Mouse (Mus musculus): ENCODE measurements around the gene Mamdc4.

Gene Mamdc4

DNA sequence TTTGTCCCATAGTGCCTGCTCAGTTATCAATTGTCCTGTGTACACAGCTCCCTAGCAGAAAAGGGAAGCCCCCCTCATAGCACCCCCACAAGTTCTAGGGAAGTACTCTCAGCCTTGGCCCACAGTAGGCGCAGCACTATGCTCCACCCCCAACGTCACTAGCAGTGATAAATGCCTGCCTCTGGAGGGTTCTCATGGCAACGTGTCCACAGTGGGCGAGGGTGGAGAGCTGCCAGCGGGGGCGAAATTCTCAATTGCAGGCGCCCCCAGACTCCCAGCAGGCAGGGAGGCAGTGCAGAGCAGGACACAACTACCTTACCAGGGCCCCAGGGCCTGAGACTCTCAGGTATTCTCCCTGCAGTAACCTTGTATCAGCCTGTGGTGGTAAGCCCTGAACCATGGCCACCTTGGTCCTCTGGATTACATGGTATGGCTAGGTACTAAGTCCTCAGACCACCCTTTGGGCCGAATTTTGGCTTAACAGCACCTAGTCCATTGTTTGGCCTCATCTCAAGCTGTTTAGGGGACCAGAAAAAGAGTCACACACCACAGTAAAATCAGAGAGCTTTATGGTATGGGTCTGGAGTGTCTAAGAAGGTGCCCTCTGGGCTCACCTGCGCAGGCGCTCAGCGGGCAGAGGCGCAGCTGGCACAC lies 7.9 kb upstream of the Mamdc4 start:
- intact Hi-C loops (cut with DNase I): no loop called here

DNA sequence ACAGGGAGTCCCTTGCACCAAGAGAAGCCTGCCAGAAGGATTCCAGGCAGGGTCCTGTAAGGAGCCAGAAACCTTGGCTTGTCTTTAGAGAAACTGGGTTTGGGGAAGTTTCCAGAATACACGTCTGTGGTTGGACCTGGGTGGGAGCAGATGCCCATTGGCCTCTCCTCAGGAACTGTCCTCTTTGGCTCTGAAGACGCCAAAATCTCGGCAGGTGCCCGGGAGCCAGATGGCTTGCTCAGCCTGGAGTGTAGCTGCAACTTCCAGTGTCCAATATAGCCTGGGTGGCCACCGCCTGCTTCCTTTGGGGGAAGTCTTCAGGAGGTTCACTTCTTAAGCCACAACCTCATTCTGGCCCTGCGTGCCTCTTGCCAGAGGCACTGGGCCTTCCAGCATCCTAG lies 7.3 kb upstream of the Mamdc4 start:
- intact Hi-C loops (cut with DNase I): no loop called here

DNA sequence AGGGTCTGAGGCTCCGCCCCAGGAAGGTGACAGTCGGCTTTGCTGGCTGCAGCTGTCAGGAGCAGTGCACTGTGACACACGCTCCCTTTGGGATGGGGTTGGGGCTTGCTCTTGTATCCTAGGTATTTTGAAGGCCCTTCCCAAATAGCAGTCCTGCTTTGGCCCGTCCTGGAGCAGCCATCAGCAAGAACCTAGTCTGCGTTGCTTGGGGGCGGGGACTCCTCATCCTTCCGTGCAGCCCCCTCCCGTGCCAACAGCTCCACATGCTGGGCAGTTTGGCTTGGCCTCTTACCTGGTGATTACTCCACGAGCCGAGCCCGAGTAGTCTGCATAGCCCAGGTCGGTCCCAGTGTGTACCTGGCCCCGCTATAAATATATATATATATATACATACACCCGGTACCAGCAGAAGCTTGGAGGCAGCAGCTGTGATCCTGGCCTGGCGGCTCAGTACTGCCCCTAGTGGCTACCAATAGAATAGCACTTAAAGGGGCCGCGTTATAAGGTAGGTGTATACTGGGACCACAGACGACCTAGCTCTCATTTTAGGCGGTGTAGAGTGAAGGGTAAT lies 6.7 kb upstream of the Mamdc4 start, which contains the start of gene Ajm1:
Gene Ajm1 (minus strand): TSS at position 464 of the 571 bp plus-strand sequence.
- intact Hi-C loops (cut with DNase I): no loop called here

DNA sequence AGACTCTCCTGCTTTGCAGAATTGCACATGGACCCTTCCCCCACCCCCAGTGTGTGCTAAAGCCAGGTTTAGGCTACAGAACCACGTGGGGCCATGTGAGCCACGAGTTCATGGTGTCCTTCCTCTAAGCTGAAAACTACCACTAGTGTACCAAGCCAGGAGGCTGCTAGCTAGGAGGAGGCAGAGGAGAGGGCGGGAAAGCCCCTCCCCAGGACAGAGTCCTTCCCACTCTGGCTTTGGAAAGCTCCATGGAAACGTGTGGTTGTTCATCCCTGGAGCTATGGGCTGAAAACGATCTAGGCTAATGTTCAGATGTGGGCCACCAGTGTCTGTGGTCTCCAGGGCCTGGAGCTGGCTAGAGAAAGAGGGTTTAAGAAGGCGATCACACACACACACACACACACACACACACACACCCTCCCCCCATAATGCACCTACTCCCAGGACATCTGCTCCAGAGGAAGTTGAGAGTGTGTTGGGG lies 6.0 kb upstream of the Mamdc4 start:
- intact Hi-C loops (cut with DNase I): no loop called here

GRCm38 (mm10) chr2:25579737-25580460 lies 5.3 kb upstream of the Mamdc4 start:
- intact Hi-C loops (cut with DNase I): no loop called here

- intact Hi-C loops (cut with DNase I): no loop called here
Measured at GRCm38 (mm10) chr2:25578796-25579736, 4.4 kb upstream of the Mamdc4 start.

DNA sequence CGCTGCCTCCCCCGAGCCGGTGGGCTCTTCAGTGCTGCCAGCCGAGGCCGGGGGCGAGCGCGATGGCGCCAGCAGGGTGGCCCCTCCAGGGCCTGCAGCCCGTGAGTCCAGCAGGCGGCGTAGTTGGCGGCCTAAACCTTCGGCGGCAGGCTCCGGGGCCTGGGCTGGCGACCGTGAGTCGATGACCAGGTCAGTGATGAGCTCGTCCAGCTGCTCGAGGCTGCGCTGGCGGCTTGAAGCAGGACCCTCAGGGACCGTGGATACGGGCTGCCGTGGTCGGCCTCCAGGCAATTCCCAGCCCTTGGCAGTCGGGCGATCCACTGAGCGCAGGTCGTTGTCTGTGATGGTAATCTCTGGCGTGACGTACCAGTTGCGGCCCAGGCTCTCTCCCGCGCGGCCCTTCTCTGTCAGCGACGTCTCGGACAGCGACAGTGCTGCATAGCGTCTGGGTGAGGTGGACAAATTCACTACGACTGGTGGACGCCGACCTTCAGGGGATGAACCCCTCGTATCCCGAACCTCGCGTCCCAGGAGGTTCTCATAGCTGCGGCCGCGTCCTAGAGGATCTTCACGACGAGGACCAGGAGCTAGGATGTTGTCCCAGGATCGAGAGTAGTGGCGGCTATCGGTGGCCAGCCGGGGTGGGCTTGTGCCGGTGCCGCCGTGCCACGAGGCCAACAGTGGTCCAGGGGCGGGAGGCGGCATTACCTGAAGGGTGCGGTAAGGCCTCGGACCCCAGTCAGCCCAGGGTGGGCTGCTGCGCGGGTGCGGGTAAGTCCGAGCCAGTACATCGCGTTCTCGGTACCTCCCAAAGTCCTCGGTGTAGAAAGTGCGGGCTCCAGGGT lies 3.5 kb upstream of the Mamdc4 start:
- intact Hi-C loops (cut with DNase I): no loop called here

GRCm38 (mm10) chr2:25576965-25577891 lies 2.6 kb upstream of the Mamdc4 start:
- intact Hi-C loops (cut with DNase I): no loop called here

DNA sequence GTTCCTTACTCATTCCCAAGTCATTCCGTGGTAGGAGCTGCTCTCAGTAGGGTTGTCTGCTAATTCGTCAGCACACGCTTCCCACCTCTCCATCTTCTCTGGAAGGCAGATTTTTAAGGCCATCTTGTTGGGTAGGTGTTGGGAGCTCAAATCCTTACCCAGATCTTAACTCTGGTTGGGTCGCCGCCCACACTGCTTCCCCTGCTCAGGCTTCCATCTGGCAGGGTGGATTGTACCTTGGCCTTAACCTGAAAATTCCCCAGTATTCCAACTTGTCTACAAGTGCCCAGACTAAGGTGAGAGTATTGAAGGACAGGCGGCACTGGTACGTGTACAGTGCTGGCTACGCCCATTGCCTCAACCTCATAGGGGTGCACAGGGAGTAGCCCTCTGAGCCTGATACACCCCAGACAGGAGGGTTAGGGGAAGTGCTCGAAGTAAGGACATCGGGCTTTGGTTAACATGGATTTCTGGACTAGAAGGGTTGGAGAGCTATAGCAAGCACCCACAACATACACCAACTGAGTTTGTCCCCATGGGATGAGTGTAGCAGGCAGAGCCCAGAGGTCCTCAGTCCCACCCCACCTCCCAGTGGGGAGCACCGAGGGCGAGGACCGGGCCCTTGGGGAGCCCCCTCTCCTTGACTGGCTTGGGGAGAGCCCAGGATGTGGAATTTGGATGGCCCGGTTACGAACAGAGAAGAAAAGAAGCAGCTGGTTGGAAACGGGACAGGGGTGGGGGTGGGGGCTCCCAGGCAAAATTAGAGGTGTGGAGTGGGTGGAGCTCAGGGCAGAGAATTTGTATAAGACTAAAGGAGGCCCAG lies 1.6 kb upstream of the Mamdc4 start:
- intact Hi-C loops (cut with DNase I): no loop called here

DNA sequence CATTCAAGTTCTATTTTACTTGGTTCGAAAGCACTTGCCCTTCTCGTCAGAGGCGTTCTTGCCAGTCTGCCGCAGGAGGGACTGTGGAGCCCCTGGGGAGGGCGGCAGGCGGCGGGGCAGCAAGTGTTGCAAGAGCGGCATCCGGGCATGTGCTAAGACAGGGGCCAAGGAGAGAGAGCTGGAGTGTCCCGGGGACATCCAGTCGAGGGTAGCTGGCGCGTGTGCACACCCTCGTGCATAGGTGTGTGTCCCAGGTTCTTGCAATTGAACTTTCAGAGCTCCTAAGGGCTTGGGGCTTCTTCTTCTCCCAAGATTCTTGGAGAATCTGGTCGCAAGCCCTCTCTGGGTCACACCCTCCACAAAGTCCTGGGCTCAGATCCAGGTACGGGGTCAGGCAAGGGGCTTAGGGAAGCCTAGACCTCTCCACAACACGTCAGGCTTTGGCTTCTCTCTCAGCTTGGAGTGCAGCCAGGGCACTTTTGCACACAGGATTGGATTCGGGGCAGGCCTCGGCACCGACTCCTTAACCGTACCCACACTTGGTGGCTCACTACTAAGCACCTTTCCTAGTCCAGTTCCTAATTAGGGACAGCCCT lies 885 bp upstream of the Mamdc4 start:
- intact Hi-C loops (cut with DNase I): no loop called here

GRCm38 (mm10) chr2:25574136-25574535 lies 509 bp downstream of the Mamdc4 start:
- intact Hi-C loops (cut with DNase I): no loop called here

- intact Hi-C loops (cut with DNase I): no loop called here
Measured at GRCm38 (mm10) chr2:25573068-25573467, 1.6 kb downstream of the Mamdc4 start.

DNA sequence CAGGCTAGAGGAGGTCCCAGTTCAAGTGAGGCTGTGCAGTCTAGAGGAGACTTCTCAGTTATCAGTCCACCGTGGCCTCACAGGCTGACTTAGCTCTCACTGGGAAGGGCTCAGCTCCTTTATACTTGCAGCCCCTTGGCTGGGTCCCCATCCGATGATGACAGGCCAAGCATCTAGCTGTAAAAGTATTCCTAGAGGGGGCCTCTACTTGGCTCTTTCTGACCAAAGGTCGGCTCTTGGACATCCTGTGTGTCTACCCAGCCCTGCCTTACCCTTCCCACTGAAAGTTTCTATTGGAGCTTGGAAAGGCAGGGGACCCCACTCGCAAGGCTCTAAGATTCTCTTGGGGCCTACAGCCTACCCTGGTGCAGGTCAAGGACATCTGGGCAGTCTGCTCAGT lies 3.4 kb downstream of the Mamdc4 start:
- intact Hi-C loops (cut with DNase I): no loop called here

GRCm38 (mm10) chr2:25569323-25569722 lies 5.3 kb downstream of the Mamdc4 start:
- intact Hi-C loops (cut with DNase I): no loop called here

- intact Hi-C loops (cut with DNase I): no loop called here
Measured at GRCm38 (mm10) chr2:25568473-25569019, 6.1 kb downstream of the Mamdc4 start.

- intact Hi-C loops (cut with DNase I): no loop called here
Measured at GRCm38 (mm10) chr2:25566558-25566957, 8.1 kb downstream of the Mamdc4 start.

- intact Hi-C loops (cut with DNase I): no loop called here
Measured at GRCm38 (mm10) chr2:25565741-25566140, 8.9 kb downstream of the Mamdc4 start.

DNA sequence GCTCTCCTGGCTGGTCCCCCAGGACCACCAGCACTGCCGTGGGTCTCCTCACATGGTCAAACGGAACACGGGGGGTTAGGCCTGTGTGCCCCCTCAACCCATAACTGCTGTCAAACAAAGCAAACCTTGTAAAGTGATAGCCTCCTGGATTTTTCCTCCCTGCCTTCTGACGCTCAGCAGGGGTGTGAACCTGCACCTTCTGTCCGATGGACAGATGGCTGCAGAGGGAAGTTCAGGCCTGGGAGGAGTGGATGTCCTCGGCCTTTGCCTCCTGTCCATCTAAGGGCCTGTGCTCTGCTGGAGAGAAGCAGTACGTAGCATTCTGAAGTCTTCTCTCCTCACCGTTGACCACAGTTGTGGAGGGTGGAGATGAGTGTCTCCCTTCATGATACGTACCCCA lies 12.7 kb downstream of the Mamdc4 start:
- intact Hi-C loops (cut with DNase I): no loop called here
